Mouse (Mus musculus): Measurements from ENCODE around the gene Slc25a42. TPM values are rescaled to one million over a fixed set of nuclear protein-coding genes. Genes with fewer than 3 reads are reported as not detected.

Gene Slc25a42
- 2.9 and 3.8 TPM in 2 replicates for polyA plus RNA-seq (2012; ENCODE audit: insufficient read depth, insufficient read length, missing spikeins)

DNA sequence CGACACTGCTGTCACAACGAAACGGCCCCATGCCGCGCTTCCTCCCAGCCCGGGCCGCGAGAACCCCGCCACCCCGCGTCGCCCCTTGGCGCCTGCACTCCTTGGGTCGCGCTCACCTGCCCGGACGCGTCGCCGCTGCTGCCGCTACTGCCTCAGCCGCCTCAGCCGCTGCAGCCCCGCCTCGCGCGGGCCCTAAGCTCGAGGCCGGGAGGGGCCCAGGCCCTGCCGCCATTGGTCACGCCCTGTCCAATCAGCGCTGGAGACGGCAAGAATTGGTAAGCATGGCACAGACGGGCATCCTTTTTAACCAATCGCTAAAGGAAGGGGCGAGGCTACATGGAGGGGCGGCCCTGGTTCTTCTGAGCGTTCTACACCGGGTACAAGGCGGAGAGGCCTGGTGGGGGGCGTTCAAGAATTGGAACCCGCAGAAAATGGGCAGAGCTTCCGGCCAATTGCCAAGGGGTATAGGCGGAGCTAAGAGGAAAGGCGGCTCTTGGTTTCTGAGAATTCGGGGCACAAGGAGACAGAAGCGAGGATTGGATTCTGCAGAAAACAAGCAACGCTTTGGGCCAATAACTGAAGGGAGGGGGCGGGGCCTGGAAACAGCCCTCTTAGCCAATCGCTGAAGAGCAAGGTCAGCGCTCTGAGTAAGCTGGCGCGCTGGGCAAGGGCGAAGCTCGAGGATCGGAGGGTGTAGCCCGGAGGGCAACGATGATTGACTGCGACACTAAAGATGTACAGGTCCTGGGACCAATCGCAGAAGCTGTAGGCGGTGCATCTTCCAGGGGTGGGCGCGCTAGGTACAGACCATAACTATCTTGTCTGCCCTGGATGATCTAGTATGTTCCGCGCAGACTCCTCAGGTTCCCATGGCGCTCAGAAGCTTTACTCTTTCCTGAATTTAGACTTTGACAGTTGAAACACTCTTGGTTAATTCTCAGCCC is at the start of gene Slc25a42:
TSS of gene Slc25a42 (minus strand) at position 194 of the 944 bp plus-strand sequence.
- Histone ChIP-seq H3K4me3 (ENCODE audit: insufficient read depth, low read length) (peak within 1 kb of the TSS; percentile 71), H3K4me1 (ENCODE audit: control insufficient read depth, insufficient read depth, low read length) (peaks cover 5% of the 10 kb centered on the region), H3K27ac (ENCODE audit: insufficient read depth, low read depth, low read length) (peak within 1 kb of the TSS; percentile 38)
- no peak for TF ChIP-seq CTCF (IDR thresholded peaks at IDR 0.05; ENCODE audit: low read depth, low read length)
- TF ChIP-seq POLR2A (IDR thresholded peaks at IDR 0.05; ENCODE audit: borderline replicate concordance, low read depth, low read length): no peak

- no peaks in the 10 kb centered on the region for H3K4me1 ChIP-seq (ENCODE audit: control insufficient read depth, insufficient read depth, low read length)
- no peak for TF ChIP-seq POLR2A (IDR thresholded peaks at IDR 0.05; ENCODE audit: borderline replicate concordance, low read depth, low read length)
- no peak for TF ChIP-seq CTCF (IDR thresholded peaks at IDR 0.05; ENCODE audit: low read depth, low read length)
- H3K27ac ChIP-seq (ENCODE audit: insufficient read depth, low read depth, low read length): no peak overlapping the region
- no peak overlapping the region for H3K4me3 ChIP-seq (ENCODE audit: insufficient read depth, low read length)
Measured at GRCm38 (mm10) chr8:70259043-70259442, 46.9 kb upstream of the Slc25a42 start.

- Histone ChIP-seq H3K27ac (ENCODE audit: insufficient read depth, low read depth, low read length) (no peak overlapping the region), H3K4me1 (ENCODE audit: control insufficient read depth, insufficient read depth, low read length) (no peaks in the 10 kb centered on the region), H3K4me3 (ENCODE audit: insufficient read depth, low read length) (no peak overlapping the region)
- TF ChIP-seq CTCF (IDR thresholded peaks at IDR 0.05; ENCODE audit: low read depth, low read length) (no peak), POLR2A (IDR thresholded peaks at IDR 0.05; ENCODE audit: borderline replicate concordance, low read depth, low read length) (no peak)
Measured at GRCm38 (mm10) chr8:70258600-70258999, 46.5 kb upstream of the Slc25a42 start.

- H3K4me1 ChIP-seq (ENCODE audit: control insufficient read depth, insufficient read depth, low read length): no peaks in the 10 kb centered on the region
- no peak overlapping the region for H3K27ac ChIP-seq (ENCODE audit: insufficient read depth, low read depth, low read length)
- TF ChIP-seq CTCF (IDR thresholded peaks at IDR 0.05; ENCODE audit: low read depth, low read length): no peak
- no peak for TF ChIP-seq POLR2A (IDR thresholded peaks at IDR 0.05; ENCODE audit: borderline replicate concordance, low read depth, low read length)
- no peak overlapping the region for H3K4me3 ChIP-seq (ENCODE audit: insufficient read depth, low read length)
Measured at GRCm38 (mm10) chr8:70257456-70257855, 45.4 kb upstream of the Slc25a42 start.

- Histone ChIP-seq H3K4me3 (ENCODE audit: insufficient read depth, low read length) (no peak overlapping the region), H3K27ac (ENCODE audit: insufficient read depth, low read depth, low read length) (no peak overlapping the region), H3K4me1 (ENCODE audit: control insufficient read depth, insufficient read depth, low read length) (no peaks in the 10 kb centered on the region)
- no peak for TF ChIP-seq POLR2A (IDR thresholded peaks at IDR 0.05; ENCODE audit: borderline replicate concordance, low read depth, low read length)
- TF ChIP-seq CTCF (IDR thresholded peaks at IDR 0.05; ENCODE audit: low read depth, low read length): no peak
Measured at GRCm38 (mm10) chr8:70254628-70255027, 42.5 kb upstream of the Slc25a42 start.

GRCm38 (mm10) chr8:70247841-70248240 is 35.7 kb upstream of the Slc25a42 start:
- H3K4me1 ChIP-seq (ENCODE audit: control insufficient read depth, insufficient read depth, low read length): no peaks in the 10 kb centered on the region
- TF ChIP-seq CTCF (IDR thresholded peaks at IDR 0.05; ENCODE audit: low read depth, low read length) (no peak), POLR2A (IDR thresholded peaks at IDR 0.05; ENCODE audit: borderline replicate concordance, low read depth, low read length) (no peak)
- no peak overlapping the region for H3K4me3 ChIP-seq (ENCODE audit: insufficient read depth, low read length)
- H3K27ac ChIP-seq (ENCODE audit: insufficient read depth, low read depth, low read length): no peak overlapping the region

GRCm38 (mm10) chr8:70246622-70247021 is 34.5 kb upstream of the Slc25a42 start:
- Histone ChIP-seq H3K4me3 (ENCODE audit: insufficient read depth, low read length) (no peak overlapping the region), H3K4me1 (ENCODE audit: control insufficient read depth, insufficient read depth, low read length) (no peaks in the 10 kb centered on the region), H3K27ac (ENCODE audit: insufficient read depth, low read depth, low read length) (no peak overlapping the region)
- TF ChIP-seq POLR2A (IDR thresholded peaks at IDR 0.05; ENCODE audit: borderline replicate concordance, low read depth, low read length) (no peak), CTCF (IDR thresholded peaks at IDR 0.05; ENCODE audit: low read depth, low read length) (no peak)

DNA sequence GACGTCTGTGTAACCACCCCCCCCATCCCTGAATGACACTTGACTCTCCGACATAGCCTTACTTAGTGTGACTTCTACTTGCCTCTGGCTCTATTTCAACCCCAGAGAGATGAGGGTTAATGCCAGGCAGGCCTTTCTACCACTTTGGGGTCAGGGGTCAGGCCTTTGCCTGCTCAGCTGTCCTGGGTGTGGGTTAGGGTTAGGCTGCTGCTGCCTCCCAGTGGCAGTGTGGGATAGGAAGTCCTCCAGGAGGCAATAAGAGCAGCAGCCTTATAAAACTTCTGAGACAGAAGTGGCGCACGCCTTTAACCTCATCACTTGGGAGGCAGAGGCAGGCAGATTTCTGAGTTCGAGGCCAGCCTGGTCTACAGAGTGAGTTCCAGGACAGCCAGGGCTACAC is 28.5 kb upstream of the Slc25a42 start:
- H3K4me1 ChIP-seq (ENCODE audit: control insufficient read depth, insufficient read depth, low read length): peaks cover 5% of the 10 kb centered on the region
- TF ChIP-seq CTCF (IDR thresholded peaks at IDR 0.05; ENCODE audit: low read depth, low read length): no peak
- TF ChIP-seq POLR2A (IDR thresholded peaks at IDR 0.05; ENCODE audit: borderline replicate concordance, low read depth, low read length): no peak
- H3K27ac ChIP-seq (ENCODE audit: insufficient read depth, low read depth, low read length): no peak overlapping the region
- no peak overlapping the region for H3K4me3 ChIP-seq (ENCODE audit: insufficient read depth, low read length)

GRCm38 (mm10) chr8:70237842-70238241 is 25.7 kb upstream of the Slc25a42 start:
- Histone ChIP-seq H3K4me1 (ENCODE audit: control insufficient read depth, insufficient read depth, low read length) (peaks cover 8% of the 10 kb centered on the region), H3K27ac (ENCODE audit: insufficient read depth, low read depth, low read length) (no peak overlapping the region), H3K4me3 (ENCODE audit: insufficient read depth, low read length) (no peak overlapping the region)
- TF ChIP-seq CTCF (IDR thresholded peaks at IDR 0.05; ENCODE audit: low read depth, low read length) (no peak), POLR2A (IDR thresholded peaks at IDR 0.05; ENCODE audit: borderline replicate concordance, low read depth, low read length) (no peak)

- Histone ChIP-seq H3K4me1 (ENCODE audit: control insufficient read depth, insufficient read depth, low read length) (peaks cover 8% of the 10 kb centered on the region), H3K27ac (ENCODE audit: insufficient read depth, low read depth, low read length) (peak overlapping the region; percentile 38; the same call in 1 of the 2 replicates), H3K4me3 (ENCODE audit: insufficient read depth, low read length) (peak overlapping the region; percentile 63)
- TF ChIP-seq CTCF (IDR thresholded peaks at IDR 0.05; ENCODE audit: low read depth, low read length) (no peak), POLR2A (IDR thresholded peaks at IDR 0.05; ENCODE audit: borderline replicate concordance, low read depth, low read length) (no peak)
Measured at GRCm38 (mm10) chr8:70234781-70235128, 22.6 kb upstream of the Slc25a42 start.
